Mouse (Mus musculus) small intestine, adult 2 months (tissue): ENCODE results near the gene Sp110.
"Not testable (repeated sequence)": the region's sequence is repeated elsewhere in the genome, so short reads cannot be mapped to it uniquely, and the experiment has no call there.

Experiments
- CTCF ChIP-seq: fragments of 200-500 bp; IDR thresholded peaks from 2 replicates; pipeline ENCODE4 v1.5.1; 2012; ENCODE audit warnings: low read depth, mild to moderate bottlenecking, control low read depth, inconsistent platforms, low read length, moderate library complexity, mixed read lengths; ENCODE audit not compliant: insufficient replicate concordance, insufficient read length; ENCODE audit errors: extremely low read depth
- POLR2A ChIP-seq: fragments of 200-500 bp; IDR thresholded peaks from 2 replicates; pipeline ENCODE4 v1.6.1; 2012; ENCODE audit warnings: low read depth, mild to moderate bottlenecking, control low read depth, inconsistent platforms, low read length, moderate library complexity

- TF ChIP-seq POLR2A, CTCF: not testable (repeated sequence)
Measured at GRCm38 (mm10) chr1:85615819-85616218, 17.2 kb upstream of the Sp110 start.
